Mouse (Mus musculus) liver, postnatal 0 days (tissue): ENCODE measurements around the gene Uhrf1bp1l. TPM values are rescaled to one million over a fixed set of nuclear protein-coding genes. Genes with fewer than 3 reads are reported as not detected.

Experiments
- ATAC-seq: fragments of 200-750 bp; cut with Nextera tagmentation; 2 replicates; pipeline ENCODE4 v1.8.0; 2017; ENCODE audit warnings: mild to moderate bottlenecking, moderate library complexity
- DNase-seq: peaks from one replicate; pipeline ENCODE4 v3.0.0-alpha.2; 2016
- H3K27ac ChIP-seq: fragments of 300-500 bp; sonication (generic); 2 replicates; pipeline ENCODE4 v1.5.1; 2014; ENCODE audit warnings: antibody characterized with exemption, moderate library complexity, mild to moderate bottlenecking, low read depth
- H3K27me3 ChIP-seq: fragments of 300-500 bp; sonication (generic); 2 replicates; pipeline ENCODE4 v1.6.1; 2014; ENCODE audit warnings: low read length, control low read depth, mixed read lengths; ENCODE audit not compliant: insufficient read depth
- H3K36me3 ChIP-seq: fragments of 300-500 bp; sonication (generic); replicated peaks from 2 replicates; pipeline ENCODE4 v1.6.1; 2014; ENCODE audit warnings: mild to moderate bottlenecking, control low read depth, low read length, moderate library complexity, mixed read lengths; ENCODE audit not compliant: insufficient read depth
- H3K4me1 ChIP-seq: fragments of 300-500 bp; sonication (generic); 2 replicates; pipeline ENCODE4 v1.6.1; 2014; ENCODE audit warnings: antibody characterized with exemption, mild to moderate bottlenecking, control low read depth; ENCODE audit not compliant: insufficient read depth
- H3K4me2 ChIP-seq: fragments of 300-500 bp; sonication (generic); 2 replicates; pipeline ENCODE4 v1.6.1; 2014; ENCODE audit warnings: low read depth, mild to moderate bottlenecking, low read length, moderate library complexity, mixed read lengths
- H3K4me3 ChIP-seq: fragments of 300-500 bp; sonication (generic); 2 replicates; pipeline ENCODE4 v1.5.1; 2014; ENCODE audit warnings: low read depth, low read length
- H3K9ac ChIP-seq: fragments of 300-500 bp; sonication (generic); replicated peaks from 2 replicates; pipeline ENCODE4 v1.6.1; 2014; ENCODE audit warnings: mild to moderate bottlenecking, moderate library complexity
- H3K9me3 ChIP-seq: fragments of 300-500 bp; sonication (generic); 2 replicates; pipeline ENCODE4 v1.6.1; 2016; ENCODE audit warnings: mild to moderate bottlenecking, control low read depth, low read length, mixed read lengths
- CTCF ChIP-seq: sonication (generic); IDR thresholded peaks from 2 replicates; pipeline ENCODE4 v1.5.1; 2016; ENCODE audit warnings: antibody characterized with exemption, low read depth
- EP300 ChIP-seq: IDR thresholded peaks from 2 replicates; pipeline ENCODE4 v1.6.1; 2016; ENCODE audit warnings: antibody characterized with exemption, low read depth, mild to moderate bottlenecking
- WGBS: fragments of 180-500 bp; shearing (Covaris S2); extraction: QIAGEN DNeasy Blood & Tissue Kit; methylation state at CpG from one replicate; pipeline ENCODE4 v1.1.7; 2014; ENCODE audit not compliant: insufficient replicate concordance; 5-methylcytosine and 5-hydroxymethylcytosine counted together
- polyA plus RNA-seq: library from polyadenylated mRNA; unstranded; fragments of >200 nt; fragmentation: Nextera tagmentation; extraction: Ambion mirVana; gene quantifications from 2 replicates; pipeline ENCODE4 v1.2.1, GENCODE M21; 2015

The Uhrf1bp1l gene
- polyA plus RNA-seq, 1 experiment from 2014 or later = 14.7 TPM

DNA sequence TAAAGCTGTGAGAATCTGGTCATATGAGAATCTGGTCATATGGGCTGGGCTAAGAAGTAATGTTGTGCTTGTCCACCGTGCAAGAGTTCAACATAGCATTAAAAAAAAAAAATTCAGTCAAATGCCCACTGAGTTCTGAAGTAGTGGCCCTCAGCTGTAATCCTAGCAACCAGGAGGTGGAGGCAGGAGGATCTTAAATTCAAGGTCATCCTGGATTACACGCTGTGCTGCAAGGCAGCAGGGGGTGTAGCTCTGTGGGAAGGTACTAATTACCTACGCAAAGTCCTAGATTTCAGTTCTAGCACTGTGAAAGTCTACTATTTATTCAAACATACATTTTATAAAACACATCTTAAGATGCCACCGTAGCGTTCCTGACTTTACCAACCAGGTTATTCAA, 13.4 kb upstream of the Uhrf1bp1l start:
- Histone ChIP-seq H3K4me1 (peaks cover 13% of the 10 kb centered on the region), H3K9me3 (no peaks in the 10 kb centered on the region), H3K27me3 (no peaks in the 10 kb centered on the region), H3K27ac (peak overlapping the region; percentile 62; the same call in 1 of the 2 replicates), H3K9ac (peak overlapping the region; percentile 60), H3K4me3 (peak overlapping the region; percentile 78), H3K4me2 (peak overlapping the region; percentile 72), H3K36me3 (peaks cover 6% of the 10 kb centered on the region)
- DNase-seq (no peak), ATAC-seq (no peak)
- TF ChIP-seq CTCF (no peak), EP300 (no peak)
- WGBS = 12% methylated on average over 5 of the region's 5 CpGs

DNA sequence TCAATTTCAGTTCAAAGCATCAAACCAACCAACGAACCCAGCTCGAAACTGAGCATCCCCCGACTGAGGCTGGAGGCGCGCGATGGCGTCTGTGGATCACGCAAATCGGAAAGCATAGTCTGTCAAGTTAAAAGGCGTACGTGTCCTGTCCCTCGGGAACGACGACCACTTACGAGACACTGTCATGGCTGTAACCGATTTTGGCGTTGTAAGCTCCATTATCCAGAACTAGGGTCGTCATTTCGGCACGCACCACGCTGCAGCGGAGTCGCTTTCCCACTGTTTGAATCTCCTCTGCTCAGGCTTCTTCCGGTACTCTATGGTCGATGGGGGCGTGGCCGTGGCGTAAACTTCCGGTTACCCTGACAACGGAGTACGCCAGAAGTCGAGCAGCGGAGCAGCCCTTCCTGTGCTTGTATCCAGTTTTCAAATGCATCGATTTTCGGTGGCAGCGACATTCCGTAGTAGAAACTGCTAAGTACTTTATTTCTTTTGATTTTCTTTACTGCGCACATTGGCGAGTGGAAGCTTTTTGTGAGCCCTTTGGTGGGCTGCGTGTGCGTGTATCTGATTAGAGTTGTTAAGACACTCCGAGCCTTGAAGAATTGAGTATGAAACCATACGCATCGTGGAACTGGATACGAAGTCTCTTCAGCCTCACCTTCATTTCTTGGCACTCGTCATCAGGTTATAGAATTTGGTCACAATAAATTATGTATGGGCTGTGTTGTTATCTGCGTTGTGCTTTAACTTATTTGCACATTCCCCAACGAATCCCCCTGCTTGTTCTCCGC, 12.6 kb upstream of the Uhrf1bp1l start, which contains the start of gene Actr6:
Gene Actr6 (minus strand): TSS at position 295 of the 794 bp plus-strand sequence.
- TF ChIP-seq EP300 = peak; percentile 39
- no peak for TF ChIP-seq CTCF
- Histone ChIP-seq H3K4me3 (peak within 1 kb of the TSS; percentile 78), H3K27me3 (no peaks in the 10 kb centered on the region), H3K36me3 (peaks cover 1% of the 10 kb centered on the region), H3K4me2 (peak within 1 kb of the TSS; percentile 72), H3K4me1 (peaks cover 13% of the 10 kb centered on the region), H3K27ac (peak within 1 kb of the TSS; percentile 62), H3K9me3 (no peaks in the 10 kb centered on the region), H3K9ac (peak within 1 kb of the TSS; percentile 60)
- peak; percentile 95 for DNase-seq
- 1% methylated on average over 49 of the region's 49 CpGs for WGBS
- peak; percentile 99 for ATAC-seq

DNA sequence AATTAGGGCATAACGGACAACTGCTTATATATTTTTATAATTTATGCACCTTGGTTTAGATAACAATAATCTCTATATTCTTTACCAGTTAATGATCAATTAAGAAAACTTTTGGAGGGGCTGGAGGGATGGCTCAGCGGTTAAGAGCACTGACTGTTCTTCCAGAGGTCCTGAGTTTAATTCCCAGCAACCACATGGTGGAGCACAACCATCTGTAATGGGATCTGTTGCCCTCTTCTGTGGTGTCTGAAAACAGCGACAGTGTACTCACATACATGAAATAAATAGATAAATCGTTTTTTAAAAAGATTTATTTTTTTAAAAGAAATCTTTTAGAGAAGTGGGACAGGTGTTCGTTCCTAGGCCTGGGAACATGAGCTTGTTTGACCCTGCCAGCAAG, 7.7 kb upstream of the Uhrf1bp1l start:
- Histone ChIP-seq H3K27ac (no peak overlapping the region), H3K9ac (no peak overlapping the region), H3K4me2 (no peak overlapping the region), H3K27me3 (no peaks in the 10 kb centered on the region), H3K4me3 (no peak overlapping the region), H3K9me3 (no peaks in the 10 kb centered on the region), H3K4me1 (0 out of 2 replicates have a peak, but pooled peaks cover 4% of the 10 kb centered on the region), H3K36me3 (no peaks in the 10 kb centered on the region)
- DNase-seq (no peak), ATAC-seq (no peak)
- TF ChIP-seq EP300 = no peak
- no peak for TF ChIP-seq CTCF
- 54% methylated on average over 5 of the region's 5 CpGs for WGBS

DNA sequence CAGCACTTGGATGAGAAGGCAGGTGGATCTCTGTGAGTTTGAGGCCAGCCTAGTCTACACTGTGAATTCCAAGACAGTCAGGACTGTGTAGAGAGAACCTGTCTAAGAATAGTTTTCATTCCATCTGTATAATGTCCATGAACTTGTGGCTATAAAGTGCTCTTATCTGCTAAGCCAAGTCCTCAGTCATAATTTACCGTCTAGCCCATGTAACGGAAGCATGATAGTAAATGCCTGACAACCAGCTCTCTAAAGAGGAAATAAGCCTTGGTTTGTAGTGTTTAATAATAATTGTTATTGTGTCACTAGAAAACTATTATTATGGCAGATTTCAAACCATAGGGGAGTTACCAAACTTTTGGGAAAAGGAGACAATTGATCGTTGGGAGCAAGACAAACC, 6.9 kb upstream of the Uhrf1bp1l start:
- ATAC-seq (no peak), DNase-seq (no peak)
- H3K9me3 ChIP-seq = no peaks in the 10 kb centered on the region
- H3K27ac ChIP-seq = no peak overlapping the region
- H3K36me3 ChIP-seq = no peaks in the 10 kb centered on the region
- H3K9ac ChIP-seq = no peak overlapping the region
- H3K27me3 ChIP-seq = no peaks in the 10 kb centered on the region
- 0 out of 2 replicates have a peak, but pooled peaks cover under 1% of the 10 kb centered on the region for H3K4me1 ChIP-seq
- no peak overlapping the region for H3K4me2 ChIP-seq
- H3K4me3 ChIP-seq = no peak overlapping the region
- TF ChIP-seq CTCF (no peak), EP300 (no peak)
- WGBS = 62% methylated on average over 3 of the region's 3 CpGs

DNA sequence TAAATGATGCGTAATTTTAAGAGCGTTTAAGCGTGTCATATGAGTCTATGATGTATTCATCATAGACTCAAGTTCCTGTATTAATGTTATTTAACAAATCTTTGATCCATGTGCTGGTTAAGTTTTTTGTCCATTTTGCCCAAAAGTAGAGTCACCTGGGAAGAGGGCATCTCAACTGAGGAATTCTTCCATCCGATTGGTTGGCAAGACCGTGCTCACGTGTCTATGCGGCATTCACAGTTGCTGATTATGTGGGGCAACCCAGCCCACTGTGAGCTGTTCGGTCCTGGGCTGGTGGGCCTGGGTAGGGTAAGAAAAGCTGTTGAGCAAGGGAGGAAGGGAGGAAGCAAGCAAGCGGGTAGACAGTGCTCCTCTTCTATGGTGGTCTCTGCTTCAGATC, 6.4 kb upstream of the Uhrf1bp1l start:
- H3K4me2 ChIP-seq = no peak overlapping the region
- DNase-seq = no peak
- no peak for ATAC-seq
- H3K9me3 ChIP-seq = no peaks in the 10 kb centered on the region
- TF ChIP-seq CTCF (no peak), EP300 (no peak)
- no peak overlapping the region for H3K27ac ChIP-seq
- H3K4me3 ChIP-seq = no peak overlapping the region
- WGBS = 83% methylated on average over 9 of the region's 9 CpGs
- no peak overlapping the region for H3K9ac ChIP-seq
- H3K27me3 ChIP-seq = no peaks in the 10 kb centered on the region
- H3K36me3 ChIP-seq = no peaks in the 10 kb centered on the region
- H3K4me1 ChIP-seq = no peaks in the 10 kb centered on the region

DNA sequence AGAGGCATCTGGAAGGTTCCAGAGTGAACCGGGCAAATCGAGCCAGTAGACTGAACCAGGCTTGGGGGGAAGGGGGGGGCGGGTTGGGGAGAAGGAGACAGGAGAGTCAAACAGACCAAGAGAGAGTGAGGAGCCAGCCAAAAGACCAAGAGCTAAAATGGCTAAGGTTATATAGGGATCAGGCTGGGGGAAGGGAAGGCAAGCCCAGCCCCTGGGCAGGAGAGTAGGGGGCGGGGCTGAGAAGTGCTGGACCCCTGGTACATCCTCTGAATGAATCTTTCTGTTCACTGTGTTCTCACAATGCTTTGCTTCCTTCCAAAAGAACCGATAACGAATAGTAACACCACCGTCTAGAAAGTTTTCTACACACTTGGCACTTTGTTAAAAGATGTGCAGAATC, 5.1 kb upstream of the Uhrf1bp1l start:
- Histone ChIP-seq H3K27me3 (no peaks in the 10 kb centered on the region), H3K4me3 (no peak overlapping the region), H3K9me3 (no peaks in the 10 kb centered on the region), H3K4me2 (no peak overlapping the region), H3K27ac (no peak overlapping the region), H3K9ac (no peak overlapping the region), H3K4me1 (peaks cover 5% of the 10 kb centered on the region), H3K36me3 (no peaks in the 10 kb centered on the region)
- TF ChIP-seq CTCF = no peak
- WGBS = 52% methylated on average over 6 of the region's 7 CpGs
- no peak for ATAC-seq
- no peak for DNase-seq
